Mouse (Mus musculus): ENCODE data around the gene Noct. TPM values are rescaled to one million over a fixed set of nuclear protein-coding genes. Genes with fewer than 3 reads are reported as not detected.

Gene Noct
- polyA plus RNA-seq, 1 experiment from 2014 or later: 12.0 TPM

GRCm38 (mm10) chr3:51230146-51230835 lies 6.0 kb downstream of the Noct start:
- no peak for ATAC-seq (ENCODE audit: insufficient number of reproducible peaks, insufficient read depth, low FRiP score, low read depth)
- H3K4me1 ChIP-seq (ENCODE audit: control insufficient read depth in 2 of 2, insufficient read depth in 2 of 2, low read length in 2 of 2): peaks cover 19 to 55% of the 10 kb centered on the region in 2 experiments
- no peak overlapping the region for H3K4me3 ChIP-seq (ENCODE audit: control insufficient read depth in 1 of 2, insufficient read depth in 1 of 2, low read depth in 1 of 2, low read length in 2 of 2)

GRCm38 (mm10) chr3:51230886-51231285 lies 6.6 kb downstream of the Noct start:
- ATAC-seq (ENCODE audit: insufficient number of reproducible peaks, insufficient read depth, low FRiP score, low read depth): no peak
- Histone ChIP-seq H3K4me2 (ENCODE audit: low read length) (no peak overlapping the region), H3K36me3 (ENCODE audit: control insufficient read depth, insufficient read depth, low read length) (0 out of 2 replicates have a peak, but pooled peaks cover 3% of the 10 kb centered on the region), H3K4me3 (ENCODE audit: control insufficient read depth in 1 of 2, insufficient read depth in 1 of 2, low read depth in 1 of 2, low read length in 2 of 2) (no peak overlapping the region), H3K9ac (ENCODE audit: low read length) (no peak overlapping the region), H3K27ac (replicated peaks in 1 of 2; ENCODE audit: control insufficient read depth in 1 of 2, insufficient read depth in 1 of 2, low read depth in 2 of 2, low read length in 2 of 2) (peak overlapping the region; percentile 12 to 19; a peak in 1 of 4 replicates), H3K4me1 (ENCODE audit: control insufficient read depth in 2 of 2, insufficient read depth in 2 of 2, low read length in 2 of 2) (peaks cover 19 to 51% of the 10 kb centered on the region in 2 experiments), H3K27me3 (ENCODE audit: control insufficient read depth, insufficient read depth, low read length) (no peaks in the 10 kb centered on the region), H3K9me3 (ENCODE audit: control insufficient read depth, low read length) (no peaks in the 10 kb centered on the region)
- WGBS: 64% methylated on average over 5 of the region's 5 CpGs

More at GRCm38 (mm10) chr3:51230146-51230835, 6.0 kb downstream of the Noct start:
- H3K4me2 ChIP-seq (ENCODE audit: low read length): no peak overlapping the region
- no peaks in the 10 kb centered on the region for H3K9me3 ChIP-seq (ENCODE audit: control insufficient read depth, low read length)
- H3K36me3 ChIP-seq (ENCODE audit: control insufficient read depth, insufficient read depth, low read length): 0 out of 2 replicates have a peak, but pooled peaks cover 3% of the 10 kb centered on the region
- no peak overlapping the region for H3K9ac ChIP-seq (ENCODE audit: low read length)
- WGBS: 63% methylated on average over 6 of the region's 6 CpGs
- H3K27me3 ChIP-seq (ENCODE audit: control insufficient read depth, insufficient read depth, low read length): no peaks in the 10 kb centered on the region
- H3K27ac ChIP-seq (replicated peaks in 1 of 2; ENCODE audit: control insufficient read depth in 1 of 2, insufficient read depth in 1 of 2, low read depth in 2 of 2, low read length in 2 of 2): 0 out of 4 replicates have a peak overlapping the region, but pooled peaks of 1 of the 2 experiments have one; percentile 14

GRCm38 (mm10) chr3:51231499-51231898 lies 7.3 kb downstream of the Noct start:
- 54% methylated on average over 3 of the region's 3 CpGs for WGBS
- Histone ChIP-seq H3K27me3 (ENCODE audit: control insufficient read depth, insufficient read depth, low read length) (no peaks in the 10 kb centered on the region), H3K9me3 (ENCODE audit: control insufficient read depth, low read length) (no peaks in the 10 kb centered on the region), H3K36me3 (ENCODE audit: control insufficient read depth, insufficient read depth, low read length) (0 out of 2 replicates have a peak, but pooled peaks cover 3% of the 10 kb centered on the region), H3K4me3 (ENCODE audit: control insufficient read depth in 1 of 2, insufficient read depth in 1 of 2, low read depth in 1 of 2, low read length in 2 of 2) (no peak overlapping the region), H3K4me1 (ENCODE audit: control insufficient read depth in 2 of 2, insufficient read depth in 2 of 2, low read length in 2 of 2) (peaks cover 16 to 46% of the 10 kb centered on the region in 2 experiments), H3K27ac (replicated peaks in 1 of 2; ENCODE audit: control insufficient read depth in 1 of 2, insufficient read depth in 1 of 2, low read depth in 2 of 2, low read length in 2 of 2) (peak overlapping the region; percentile 19; a peak in 1 of 4 replicates), H3K4me2 (ENCODE audit: low read length) (no peak overlapping the region), H3K9ac (ENCODE audit: low read length) (no peak overlapping the region)
- no peak for ATAC-seq (ENCODE audit: insufficient number of reproducible peaks, insufficient read depth, low FRiP score, low read depth)

GRCm38 (mm10) chr3:51232205-51232910 lies 8.1 kb downstream of the Noct start:
- H3K27ac ChIP-seq (replicated peaks in 1 of 2; ENCODE audit: control insufficient read depth in 1 of 2, insufficient read depth in 1 of 2, low read depth in 2 of 2, low read length in 2 of 2): peak overlapping the region; percentile 35 to 95; a peak in 2 of 4 replicates
- no peak overlapping the region for H3K4me3 ChIP-seq (ENCODE audit: control insufficient read depth in 1 of 2, insufficient read depth in 1 of 2, low read depth in 1 of 2, low read length in 2 of 2)
- H3K27me3 ChIP-seq (ENCODE audit: control insufficient read depth, insufficient read depth, low read length): no peaks in the 10 kb centered on the region
- ATAC-seq (ENCODE audit: insufficient number of reproducible peaks, insufficient read depth, low FRiP score, low read depth): no peak
- no peak overlapping the region for H3K4me2 ChIP-seq (ENCODE audit: low read length)
- H3K9me3 ChIP-seq (ENCODE audit: control insufficient read depth, low read length): no peaks in the 10 kb centered on the region
- no peak overlapping the region for H3K9ac ChIP-seq (ENCODE audit: low read length)
- 87% methylated on average over 3 of the region's 3 CpGs for WGBS
- H3K4me1 ChIP-seq (ENCODE audit: control insufficient read depth in 2 of 2, insufficient read depth in 2 of 2, low read length in 2 of 2): peaks cover 16 to 41% of the 10 kb centered on the region in 2 experiments
- H3K36me3 ChIP-seq (ENCODE audit: control insufficient read depth, insufficient read depth, low read length): 0 out of 2 replicates have a peak, but pooled peaks cover under 1% of the 10 kb centered on the region

GRCm38 (mm10) chr3:51233474-51233873 lies 9.2 kb downstream of the Noct start:
- peak overlapping the region; percentile 48 for H3K4me2 ChIP-seq (ENCODE audit: low read length)
- no peak overlapping the region for H3K4me3 ChIP-seq (ENCODE audit: control insufficient read depth in 1 of 2, insufficient read depth in 1 of 2, low read depth in 1 of 2, low read length in 2 of 2)
- H3K27me3 ChIP-seq (ENCODE audit: control insufficient read depth, insufficient read depth, low read length): no peaks in the 10 kb centered on the region
- peak overlapping the region; percentile 95 to 99 for H3K27ac ChIP-seq (replicated peaks in 1 of 2; ENCODE audit: control insufficient read depth in 1 of 2, insufficient read depth in 1 of 2, low read depth in 2 of 2, low read length in 2 of 2)
- no peaks in the 10 kb centered on the region for H3K36me3 ChIP-seq (ENCODE audit: control insufficient read depth, insufficient read depth, low read length)
- WGBS: 23% methylated on average over 5 of the region's 5 CpGs
- H3K9ac ChIP-seq (ENCODE audit: low read length): peak overlapping the region; percentile 56
- peaks cover 16 to 41% of the 10 kb centered on the region in 2 experiments for H3K4me1 ChIP-seq (ENCODE audit: control insufficient read depth in 2 of 2, insufficient read depth in 2 of 2, low read length in 2 of 2)
- peak; percentile 79 for ATAC-seq (ENCODE audit: insufficient number of reproducible peaks, insufficient read depth, low FRiP score, low read depth)
- H3K9me3 ChIP-seq (ENCODE audit: control insufficient read depth, low read length): no peaks in the 10 kb centered on the region

GRCm38 (mm10) chr3:51233918-51234751 lies 9.9 kb downstream of the Noct start:
- H3K9me3 ChIP-seq (ENCODE audit: control insufficient read depth, low read length): no peaks in the 10 kb centered on the region
- H3K4me2 ChIP-seq (ENCODE audit: low read length): peak overlapping the region; percentile 48
- no peaks in the 10 kb centered on the region for H3K36me3 ChIP-seq (ENCODE audit: control insufficient read depth, insufficient read depth, low read length)
- H3K4me3 ChIP-seq (ENCODE audit: control insufficient read depth in 1 of 2, insufficient read depth in 1 of 2, low read depth in 1 of 2, low read length in 2 of 2): peak overlapping the region in 1 of 2 experiments; percentile 5; a peak in 1 of 4 replicates
- H3K27me3 ChIP-seq (ENCODE audit: control insufficient read depth, insufficient read depth, low read length): no peaks in the 10 kb centered on the region
- peak overlapping the region; percentile 56 for H3K9ac ChIP-seq (ENCODE audit: low read length)
- ATAC-seq (ENCODE audit: insufficient number of reproducible peaks, insufficient read depth, low FRiP score, low read depth): peak; percentile 59
- WGBS: 23% methylated on average over 13 of the region's 13 CpGs
- H3K27ac ChIP-seq (replicated peaks in 1 of 2; ENCODE audit: control insufficient read depth in 1 of 2, insufficient read depth in 1 of 2, low read depth in 2 of 2, low read length in 2 of 2): peak overlapping the region; percentile 95 to 99
- peaks cover 16 to 41% of the 10 kb centered on the region in 2 experiments for H3K4me1 ChIP-seq (ENCODE audit: control insufficient read depth in 2 of 2, insufficient read depth in 2 of 2, low read length in 2 of 2)

GRCm38 (mm10) chr3:51234752-51235055 lies 10.5 kb downstream of the Noct start:
- Histone ChIP-seq H3K36me3 (ENCODE audit: control insufficient read depth, insufficient read depth, low read length) (no peaks in the 10 kb centered on the region), H3K9ac (ENCODE audit: low read length) (no peak overlapping the region), H3K4me1 (ENCODE audit: control insufficient read depth in 2 of 2, insufficient read depth in 2 of 2, low read length in 2 of 2) (peaks cover 16 to 41% of the 10 kb centered on the region in 2 experiments), H3K4me3 (ENCODE audit: control insufficient read depth in 1 of 2, insufficient read depth in 1 of 2, low read depth in 1 of 2, low read length in 2 of 2) (no peak overlapping the region), H3K9me3 (ENCODE audit: control insufficient read depth, low read length) (no peaks in the 10 kb centered on the region), H3K27me3 (ENCODE audit: control insufficient read depth, insufficient read depth, low read length) (no peaks in the 10 kb centered on the region), H3K27ac (replicated peaks in 1 of 2; ENCODE audit: control insufficient read depth in 1 of 2, insufficient read depth in 1 of 2, low read depth in 2 of 2, low read length in 2 of 2) (peak overlapping the region; percentile 23 to 95; a peak in 2 of 4 replicates), H3K4me2 (ENCODE audit: low read length) (peak overlapping the region; percentile 48)
- ATAC-seq (ENCODE audit: insufficient number of reproducible peaks, insufficient read depth, low FRiP score, low read depth): no peak
- WGBS: 75% methylated on average over 5 of the region's 5 CpGs
